Mouse (Mus musculus) adrenal gland, postnatal 10 days (tissue): Measurements from ENCODE around the gene Gna12. TPM values are rescaled to one million over a fixed set of nuclear protein-coding genes. Genes with fewer than 3 reads are reported as not detected.

Experiments
- DNase-seq: peaks from one replicate; pipeline ENCODE4 v3.0.0; 2021; ENCODE audit warnings: mixed read lengths
- total RNA-seq, 2 experiments: library from RNA; stranded (reverse); gene quantifications; 2 replicates each; pipeline ENCODE4 v1.2.3; 2021

The Gna12 gene
- total RNA-seq, 2 experiments from 2014 or later: 113 to 121 TPM

GRCm38 (mm10) chr5:140753223-140753622 lies 77.0 kb downstream of the Gna12 start:
- no peak for DNase-seq

- no peak for DNase-seq
Measured at GRCm38 (mm10) chr5:140752639-140753038, 77.6 kb downstream of the Gna12 start.

- no peak for DNase-seq
Measured at GRCm38 (mm10) chr5:140752041-140752440, 78.2 kb downstream of the Gna12 start.

GRCm38 (mm10) chr5:140750925-140751324 lies 79.3 kb downstream of the Gna12 start:
- peak; percentile 64 for DNase-seq

GRCm38 (mm10) chr5:140749062-140749875 lies 81.0 kb downstream of the Gna12 start:
- DNase-seq: peak; percentile 84

DNA sequence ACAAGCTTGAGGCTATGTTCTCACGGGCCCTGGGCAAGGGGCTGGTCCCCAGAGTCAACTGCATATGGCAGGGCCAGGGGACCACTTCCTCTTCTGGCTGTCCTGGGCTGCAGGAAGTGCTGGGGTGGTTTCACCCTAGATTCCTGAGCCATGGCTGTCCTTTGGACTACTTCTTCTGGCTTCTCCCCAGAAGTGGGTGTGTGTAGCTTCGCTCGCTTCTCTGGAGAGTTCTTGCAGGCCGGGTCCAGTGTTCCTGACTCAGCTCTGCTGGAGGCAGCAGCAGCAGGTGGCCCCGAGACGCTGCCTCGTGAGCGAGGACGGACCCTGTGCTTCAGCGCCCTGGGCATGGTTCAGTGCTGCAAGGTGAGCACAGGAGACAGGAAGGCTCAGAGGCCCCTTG lies 81.8 kb downstream of the Gna12 start:
- DNase-seq: peak; percentile 41

- DNase-seq: peak; percentile 41
Measured at GRCm38 (mm10) chr5:140743706-140744131, 86.5 kb downstream of the Gna12 start.

- DNase-seq: no peak
Measured at GRCm38 (mm10) chr5:140741877-140742276, 88.4 kb downstream of the Gna12 start.

DNA sequence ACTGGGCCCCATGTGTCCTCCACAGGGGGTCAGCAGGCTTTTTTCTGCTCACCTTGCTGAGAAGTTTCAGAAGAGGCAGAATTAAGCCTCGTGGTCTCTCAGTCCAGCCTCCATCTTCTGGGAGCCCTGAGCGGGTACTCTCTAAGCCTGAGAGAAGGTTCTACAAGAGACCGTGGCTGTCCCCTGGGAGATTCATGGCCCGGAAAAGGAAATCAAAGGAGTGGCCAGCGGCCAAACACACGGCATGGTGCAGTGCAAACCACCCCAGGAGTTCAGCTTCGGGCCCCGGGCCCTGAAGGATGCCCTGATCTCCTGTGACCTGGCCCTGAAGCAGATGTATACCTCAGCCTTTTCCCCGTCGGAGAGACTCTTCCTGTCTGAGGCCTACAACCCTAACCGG lies 89.2 kb downstream of the Gna12 start:
- peak; percentile 56 for DNase-seq

DNA sequence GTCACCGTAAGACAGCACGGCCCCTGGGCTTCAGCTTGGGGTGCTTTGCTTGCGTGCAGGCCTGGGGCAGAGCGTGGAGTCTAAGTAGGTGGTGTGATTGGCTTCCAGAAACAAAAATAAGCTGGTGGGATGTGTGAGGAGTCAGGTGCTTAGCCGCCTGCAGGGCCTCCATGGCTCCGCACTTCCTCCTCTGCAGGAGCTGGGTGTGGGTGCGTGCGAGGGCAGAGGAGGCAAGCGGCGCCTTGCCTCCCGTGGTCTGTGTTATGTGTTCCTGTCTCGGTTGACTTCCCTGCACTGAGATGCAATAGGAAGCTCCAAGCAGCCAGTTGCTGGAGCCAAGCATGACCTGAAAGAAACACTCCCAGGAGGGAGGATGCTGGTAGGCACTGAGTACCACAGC lies 90.4 kb downstream of the Gna12 start:
- DNase-seq: no peak

- no peak for DNase-seq
Measured at GRCm38 (mm10) chr5:140736166-140736565, 94.1 kb downstream of the Gna12 start.

- peak; percentile 39 for DNase-seq
Measured at GRCm38 (mm10) chr5:140735297-140735696, 94.9 kb downstream of the Gna12 start.

GRCm38 (mm10) chr5:140733336-140733735 lies 96.9 kb downstream of the Gna12 start:
- no peak for DNase-seq

GRCm38 (mm10) chr5:140732195-140732594 lies 98.0 kb downstream of the Gna12 start:
- no peak for DNase-seq

DNA sequence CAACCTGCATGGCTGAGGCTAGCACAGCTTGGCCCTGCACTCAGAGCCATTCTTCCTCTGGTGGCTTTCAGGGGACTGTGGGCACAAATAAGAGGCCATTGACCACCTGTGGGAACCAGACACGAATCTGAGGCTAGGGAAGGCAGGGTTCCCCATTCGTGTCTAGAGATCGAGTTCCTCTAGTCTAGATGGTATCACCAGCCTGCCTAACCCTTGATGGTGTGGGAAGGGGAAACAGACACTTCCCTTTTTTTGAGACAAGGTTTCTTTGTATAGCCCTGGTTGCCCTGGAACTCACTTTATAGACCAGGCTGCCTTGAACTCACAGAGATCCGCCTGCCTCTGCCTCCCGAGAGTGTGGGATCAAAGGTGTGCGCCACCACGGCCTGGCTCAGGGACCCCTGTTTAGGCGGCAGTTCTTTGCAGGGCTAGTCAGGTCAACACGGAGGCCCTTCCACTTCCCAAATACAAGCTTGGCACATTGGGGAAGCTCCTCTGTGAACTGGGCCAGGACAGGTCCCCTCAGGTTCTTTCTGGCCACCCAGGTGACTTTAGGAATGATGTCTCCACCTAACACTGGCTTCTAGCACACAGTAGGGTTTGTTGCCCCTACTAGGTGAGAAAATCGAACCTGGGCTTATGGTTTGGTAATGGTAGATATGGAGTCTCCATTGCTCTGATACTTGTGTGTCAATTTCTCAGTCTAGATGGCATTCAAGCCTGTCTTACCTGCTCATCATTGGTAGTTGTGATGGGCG lies 99.0 kb downstream of the Gna12 start:
- no peak for DNase-seq

GRCm38 (mm10) chr5:140726946-140727740 lies 103.1 kb downstream of the Gna12 start:
- DNase-seq: peak; percentile 58

DNA sequence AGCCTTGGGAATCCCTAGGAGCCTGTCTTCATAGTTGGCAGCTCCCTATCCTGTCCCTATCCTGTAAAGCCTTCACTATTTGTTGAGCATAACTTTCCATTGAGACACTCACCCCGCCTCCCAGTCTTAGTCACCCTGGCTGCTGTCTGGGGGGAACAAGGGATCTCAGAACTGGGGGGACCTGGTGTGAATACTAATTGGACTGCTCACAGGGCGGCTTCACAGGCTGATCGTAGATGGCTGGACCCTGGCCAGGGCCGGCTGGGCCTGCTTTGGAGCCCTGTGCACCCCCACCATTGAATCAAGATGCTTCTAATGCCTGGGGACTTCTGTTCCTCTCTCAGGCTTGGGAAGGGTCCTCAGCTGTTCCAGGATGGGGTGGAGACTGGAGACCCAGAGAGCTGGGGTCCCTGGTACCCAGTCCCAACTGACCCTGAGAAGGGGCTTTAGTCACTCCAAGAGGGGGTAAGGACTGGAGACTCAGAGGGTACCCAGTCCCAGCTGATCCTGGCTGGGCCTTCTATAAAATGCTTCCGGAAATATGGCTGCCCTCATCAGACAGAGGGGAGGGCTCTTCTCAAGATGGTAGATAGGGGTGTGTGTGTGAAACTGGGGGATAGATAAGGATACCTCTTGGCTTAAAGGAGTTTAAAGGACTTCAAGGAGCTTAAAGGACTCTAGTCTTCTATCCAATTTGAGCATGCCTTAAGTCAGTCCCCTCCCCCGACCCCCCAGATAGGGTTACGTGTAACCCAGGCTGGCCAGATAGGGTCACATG lies 104.0 kb downstream of the Gna12 start:
- peak; percentile 24 for DNase-seq

GRCm38 (mm10) chr5:140723822-140724221 lies 106.4 kb downstream of the Gna12 start, which contains the start of gene Amz1:
TSS of gene Amz1 (plus strand) at chr5:140724127.
- DNase-seq: no peak

GRCm38 (mm10) chr5:140722121-140722520 lies 108.1 kb downstream of the Gna12 start:
- no peak for DNase-seq

DNA sequence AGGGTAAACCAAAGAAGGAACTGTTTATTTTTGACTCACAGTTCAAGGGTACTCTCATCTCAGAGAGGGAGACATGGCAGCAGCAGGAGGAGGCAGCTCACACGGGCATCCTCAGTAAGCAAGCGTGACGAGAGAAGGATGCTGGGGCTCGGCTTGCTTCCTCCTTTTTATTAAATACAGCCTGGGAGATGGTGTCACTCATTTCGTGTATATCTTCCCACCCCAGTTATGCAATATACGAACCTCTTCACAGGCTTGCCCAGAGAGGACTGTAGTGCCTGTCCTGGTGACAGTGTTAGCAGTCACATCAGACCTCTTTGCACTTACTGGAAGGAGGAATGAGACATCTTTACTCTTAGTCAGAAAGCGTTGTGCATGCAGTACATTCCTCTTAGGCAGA lies 109.5 kb downstream of the Gna12 start:
- no peak for DNase-seq

GRCm38 (mm10) chr5:140711040-140711439 lies 119.2 kb downstream of the Gna12 start:
- no peak for DNase-seq

- DNase-seq: no peak
Measured at GRCm38 (mm10) chr5:140710315-140710714, 119.9 kb downstream of the Gna12 start.
